Mouse (Mus musculus) brain, embryonic 14.5 days (tissue): ENCODE data around the gene Ccnt1.

ENCODE experiments used
- CTCF ChIP-seq: fragments of 200-500 bp; IDR thresholded peaks from 2 replicates; pipeline ENCODE4 v1.5.1; 2012; ENCODE audit warnings: inconsistent platforms, mild to moderate bottlenecking, moderate library complexity, borderline replicate concordance; ENCODE audit not compliant: insufficient read depth, insufficient read length; ENCODE audit errors: extremely low read depth
- POLR2A ChIP-seq: fragments of 200-500 bp; IDR thresholded peaks from 2 replicates; pipeline ENCODE4 v1.6.1; 2012; ENCODE audit warnings: mild to moderate bottlenecking, inconsistent platforms, borderline replicate concordance; ENCODE audit not compliant: poor library complexity, insufficient read depth, insufficient read length, severe bottlenecking; ENCODE audit errors: extremely low read depth

- TF ChIP-seq POLR2A (no peak), CTCF (no peak)
Observed at GRCm38 (mm10) chr15:98579310-98579709, 8.6 kb upstream of the Ccnt1 start.
